Mouse (Mus musculus): ENCODE measurements around the gene Parp2.
"Not testable (repeated sequence)": the region's sequence is repeated elsewhere in the genome, so short reads cannot be mapped to it uniquely, and the experiment has no call there.

The Parp2 gene

GRCm38 (mm10) chr14:50807487-50808072, at the start of gene Parp2, which contains the start of gene Ccnb1ip1:
TSS of gene Parp2 (plus strand) at chr14:50807841.
TSS of gene Ccnb1ip1 (minus strand) at chr14:50807732.
- DNase-seq (ENCODE audit: extremely low read depth, low read depth, low spot score) = peak; percentile 82

DNA sequence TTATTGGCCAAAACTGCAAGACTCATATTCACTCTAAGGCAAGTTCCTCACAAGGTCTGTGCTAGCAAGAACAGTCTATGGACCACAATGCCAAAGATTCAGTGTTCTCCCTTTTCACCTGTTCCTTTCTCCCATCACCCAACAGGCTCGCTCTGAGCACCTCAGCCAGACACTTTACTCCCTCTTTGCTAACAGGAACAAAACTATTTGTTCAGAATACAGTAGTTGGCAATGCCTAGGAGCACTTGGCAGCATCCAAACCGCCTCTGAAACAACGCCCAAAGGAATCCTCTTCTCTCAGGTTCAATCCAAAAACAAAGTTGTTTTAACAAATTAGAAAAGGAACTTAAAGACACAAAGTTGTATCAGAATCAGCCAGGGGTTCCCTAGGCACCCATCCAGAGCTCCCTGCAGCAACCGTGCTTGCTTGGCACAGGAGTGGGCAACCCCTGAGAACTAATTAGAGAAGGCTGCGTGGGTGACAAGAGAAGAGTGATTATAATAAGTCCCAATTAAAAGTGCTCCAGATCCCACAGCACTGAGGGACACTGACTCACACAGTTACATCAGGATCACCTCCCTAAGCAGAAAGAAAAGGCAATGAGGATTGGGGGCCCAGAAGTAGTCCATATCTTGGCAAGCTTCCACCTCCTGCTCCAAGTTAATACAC, 49.1 kb upstream of the Parp2 start:
- no peak for DNase-seq (ENCODE audit: extremely low read depth, low read depth, low spot score)

DNA sequence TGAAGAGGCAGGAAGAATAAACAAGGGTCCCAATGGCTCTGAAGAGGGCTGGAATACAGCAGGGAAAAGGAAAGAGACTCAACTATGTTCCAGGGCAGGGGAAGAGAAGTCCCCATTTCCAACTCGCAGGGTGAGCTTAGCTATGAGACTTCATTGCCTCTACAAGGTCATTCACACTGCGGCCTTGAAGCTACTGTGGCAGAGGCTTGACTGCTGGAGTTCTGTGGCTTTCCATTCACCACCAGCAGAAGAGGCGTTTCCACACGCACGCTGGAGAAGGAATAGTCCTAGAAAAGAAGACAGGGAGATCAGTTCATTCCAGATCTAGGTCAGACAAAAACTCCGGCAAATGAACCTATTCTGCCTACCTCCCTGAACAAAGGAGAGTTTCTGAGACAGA, 41.9 kb upstream of the Parp2 start:
- no peak for DNase-seq (ENCODE audit: extremely low read depth, low read depth, low spot score)

GRCm38 (mm10) chr14:50771342-50771741, 36.3 kb upstream of the Parp2 start:
- DNase-seq (ENCODE audit: extremely low read depth, low read depth, low spot score) = no peak

DNA sequence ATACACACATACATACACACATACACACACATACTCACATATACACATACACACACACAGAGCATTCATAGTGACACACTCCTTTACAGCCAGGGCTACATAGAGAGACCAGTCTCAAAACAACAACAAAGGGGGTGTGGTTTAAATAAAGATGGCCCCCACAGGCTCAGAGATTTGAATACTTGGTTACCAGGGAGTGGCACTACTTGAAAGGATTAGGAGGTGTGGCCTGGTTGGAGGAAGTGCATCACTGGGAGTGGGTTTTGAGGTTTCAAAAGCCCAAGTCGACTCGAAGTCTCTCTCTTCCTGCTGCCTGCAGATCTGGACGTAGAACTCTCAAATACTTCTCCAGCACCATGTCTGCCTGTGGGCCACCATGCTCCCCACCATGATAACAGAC, 25.5 kb upstream of the Parp2 start:
- no peak for DNase-seq (ENCODE audit: extremely low read depth, low read depth, low spot score)

DNA sequence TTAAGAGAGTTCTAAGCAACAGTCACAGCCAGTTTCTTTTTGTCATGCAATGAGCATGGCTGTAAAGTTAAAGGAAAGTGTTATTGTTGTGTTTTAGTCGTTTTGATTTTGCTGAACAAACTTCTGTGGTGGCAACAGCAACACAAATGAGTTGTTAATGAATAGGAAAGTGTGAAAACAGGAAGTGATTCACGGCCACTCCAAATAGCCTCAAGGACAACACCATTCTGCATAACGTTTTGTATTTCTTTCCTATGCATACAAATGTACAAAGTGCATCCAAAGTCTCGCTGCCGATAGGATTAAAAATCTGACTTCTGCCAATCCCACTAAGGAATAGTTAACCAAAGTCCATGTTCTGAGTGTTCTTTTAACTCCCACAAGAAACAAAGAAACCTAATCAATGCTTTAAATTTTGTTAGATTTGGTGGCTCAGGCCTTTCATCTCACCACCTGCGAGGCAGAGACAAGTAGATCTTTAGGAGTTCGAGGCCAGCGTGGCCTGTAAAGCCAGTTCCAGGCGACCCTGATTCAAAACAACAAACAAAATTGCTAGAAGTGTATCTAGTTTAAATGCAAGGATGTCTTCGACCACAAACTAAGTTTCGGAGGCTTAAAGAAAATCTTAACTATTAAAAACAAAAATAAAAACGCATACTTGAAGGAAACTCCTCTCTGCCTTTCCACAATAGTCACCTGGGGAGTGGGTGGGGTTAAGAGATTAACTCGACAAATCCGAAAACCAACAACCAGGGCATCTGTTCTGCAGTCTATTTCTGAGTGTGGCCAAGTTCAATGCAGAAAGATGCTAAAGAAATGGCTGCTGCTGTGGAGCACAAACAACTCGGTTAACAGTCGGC, 23.0 kb upstream of the Parp2 start:
- no peak for DNase-seq (ENCODE audit: extremely low read depth, low read depth, low spot score)

- peak; percentile 19 for DNase-seq (ENCODE audit: extremely low read depth, low read depth, low spot score)
Measured at GRCm38 (mm10) chr14:50785251-50785637, 22.4 kb upstream of the Parp2 start, which contains the start of gene Ttc5. TSS of gene Ttc5 (minus strand) at chr14:50785519.

DNA sequence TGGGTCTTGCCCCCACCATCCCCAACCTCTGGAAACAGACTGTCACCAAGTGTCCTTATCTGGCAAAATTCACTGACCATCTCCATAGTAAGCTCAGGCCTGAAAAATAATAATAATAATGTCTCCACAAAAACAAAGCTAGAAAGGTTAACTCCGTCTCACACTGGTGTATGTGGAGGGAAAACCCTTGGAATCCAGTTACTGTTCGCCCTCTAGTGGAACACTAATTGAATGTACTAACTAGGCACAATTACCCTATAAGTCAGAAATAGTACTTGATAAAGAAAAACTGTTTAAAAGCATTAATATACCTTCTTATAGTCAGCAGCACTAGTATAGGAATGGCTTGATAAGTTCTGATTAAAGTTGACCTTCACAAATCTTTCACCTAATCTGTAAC, 19.5 kb upstream of the Parp2 start:
- DNase-seq (ENCODE audit: extremely low read depth, low read depth, low spot score) = no peak

DNA sequence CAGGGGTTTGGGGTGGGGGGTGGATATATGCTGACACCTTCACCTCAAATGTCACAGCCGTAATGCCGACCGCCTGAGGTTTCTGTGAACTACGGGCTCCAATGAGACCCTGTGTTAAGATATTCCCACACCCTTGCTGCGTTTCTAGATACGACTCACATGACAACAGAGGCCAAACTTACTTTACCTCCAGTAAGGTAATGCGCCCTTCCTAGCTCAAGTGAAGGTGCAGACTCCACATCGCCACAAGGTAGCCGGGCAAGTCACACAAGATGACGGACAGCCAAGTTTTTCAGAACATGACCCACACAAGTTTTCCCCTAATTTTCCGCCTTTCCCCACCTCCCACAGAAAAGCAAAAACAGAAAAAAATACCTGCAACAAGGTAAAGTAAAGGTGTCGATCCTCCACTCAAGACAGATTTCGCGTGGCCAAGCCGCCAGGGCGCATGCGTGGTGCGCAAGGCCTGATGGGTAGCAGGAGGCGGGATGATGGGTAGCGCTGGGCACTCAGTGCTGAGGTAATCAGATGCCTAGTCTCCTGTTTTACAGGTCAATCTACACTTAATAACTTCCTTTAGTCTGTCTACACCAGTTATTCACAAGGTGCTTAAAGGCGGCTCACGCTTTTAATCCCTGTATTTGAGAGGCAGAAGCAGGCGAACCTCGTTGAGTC, 12.2 kb upstream of the Parp2 start:
- no peak for DNase-seq (ENCODE audit: extremely low read depth, low read depth, low spot score)

GRCm38 (mm10) chr14:50795965-50796364, 11.7 kb upstream of the Parp2 start:
- DNase-seq (ENCODE audit: extremely low read depth, low read depth, low spot score) = no peak

DNA sequence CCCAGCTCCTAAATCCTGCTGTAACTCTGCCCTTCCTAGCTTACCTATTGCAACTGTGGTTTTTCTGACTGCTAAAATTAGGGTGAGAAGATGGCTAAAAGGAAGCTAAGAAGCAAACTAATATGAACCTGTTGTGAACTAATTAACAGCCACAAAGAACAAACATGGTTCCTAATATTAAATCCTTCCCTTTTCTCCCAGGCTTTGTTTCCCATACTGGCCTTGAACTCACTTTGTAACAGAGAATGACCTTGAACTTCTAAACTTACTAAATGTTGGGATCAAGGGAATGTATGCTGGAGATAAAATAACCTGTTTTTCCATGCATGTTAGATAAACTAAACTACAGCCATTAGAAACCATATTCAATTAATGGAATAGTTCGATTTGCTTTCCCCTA, 11.2 kb upstream of the Parp2 start:
- DNase-seq (ENCODE audit: extremely low read depth, low read depth, low spot score) = no peak

GRCm38 (mm10) chr14:50798512-50798911, 9.1 kb upstream of the Parp2 start:
- no peak for DNase-seq (ENCODE audit: extremely low read depth, low read depth, low spot score)

- DNase-seq (ENCODE audit: extremely low read depth, low read depth, low spot score) = no peak
Measured at GRCm38 (mm10) chr14:50799502-50800259, 8.0 kb upstream of the Parp2 start.

DNA sequence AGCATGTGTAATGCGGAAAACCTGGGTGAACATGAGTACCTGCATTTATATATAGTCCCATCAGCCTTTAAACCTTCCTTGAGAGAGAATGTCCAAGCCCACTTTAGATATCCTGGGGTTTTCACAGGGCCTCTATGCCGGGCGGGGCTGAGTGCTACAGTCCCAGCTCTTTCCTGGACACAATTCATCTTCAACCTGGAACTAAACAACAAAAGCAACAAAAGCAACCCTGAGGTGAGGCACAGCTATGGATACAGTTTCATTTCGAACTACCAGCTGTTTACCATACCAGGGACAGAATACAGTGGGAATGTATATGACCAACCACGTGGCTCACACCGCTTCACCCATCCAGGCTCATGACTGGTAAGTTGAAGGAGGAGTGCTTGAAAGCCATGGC, 5.2 kb upstream of the Parp2 start:
- no peak for DNase-seq (ENCODE audit: extremely low read depth, low read depth, low spot score)

GRCm38 (mm10) chr14:50802843-50803562, 4.6 kb upstream of the Parp2 start:
- DNase-seq (ENCODE audit: extremely low read depth, low read depth, low spot score) = no peak

GRCm38 (mm10) chr14:50804683-50805082, 3.0 kb upstream of the Parp2 start:
- no peak for DNase-seq (ENCODE audit: extremely low read depth, low read depth, low spot score)

DNA sequence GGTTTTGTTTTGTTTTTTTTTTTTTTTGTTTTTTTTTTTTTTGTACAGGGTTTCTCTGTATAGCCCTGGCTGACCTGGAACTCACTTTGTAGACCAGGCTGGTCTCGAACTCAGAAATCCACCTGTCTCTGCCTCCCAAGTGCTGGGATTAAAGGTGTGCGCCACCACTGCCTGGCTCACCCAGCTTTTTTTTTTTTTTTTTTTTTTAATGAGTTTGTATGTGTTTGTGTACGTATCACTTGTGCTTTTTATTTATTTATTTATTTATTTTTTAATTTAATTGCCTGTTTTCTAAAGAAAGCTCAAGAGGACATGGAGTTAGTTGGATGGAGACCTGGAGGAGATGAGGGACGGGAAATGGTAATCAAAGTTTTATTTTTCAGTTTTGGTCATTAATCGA, 1.2 kb upstream of the Parp2 start:
- DNase-seq (ENCODE audit: extremely low read depth, low read depth, low spot score) = not testable (repeated sequence)

- no peak for DNase-seq (ENCODE audit: extremely low read depth, low read depth, low spot score)
Measured at GRCm38 (mm10) chr14:50813060-50813459, 5.4 kb downstream of the Parp2 start.

DNA sequence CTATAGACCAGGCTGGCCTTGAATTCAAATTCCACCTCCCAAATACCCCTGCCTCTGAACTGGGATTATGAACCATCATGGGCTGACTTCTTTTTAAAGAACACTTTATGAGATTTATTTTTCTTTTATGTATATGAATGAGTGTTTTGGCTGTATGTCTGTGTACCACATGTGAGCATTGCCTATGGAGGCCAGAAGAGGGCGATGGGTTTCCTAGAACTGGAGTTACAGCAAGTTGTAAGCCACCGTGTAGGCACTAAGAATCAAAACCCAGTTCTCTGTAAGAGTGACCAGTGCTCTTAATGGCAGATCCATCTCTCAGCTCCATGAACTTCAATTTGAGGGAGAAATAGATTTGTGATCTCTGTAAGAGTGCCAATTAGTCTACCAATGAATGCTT, 15.6 kb downstream of the Parp2 start:
- no peak for DNase-seq (ENCODE audit: extremely low read depth, low read depth, low spot score)

- DNase-seq (ENCODE audit: extremely low read depth, low read depth, low spot score) = no peak
Measured at GRCm38 (mm10) chr14:50824219-50824618, 16.6 kb downstream of the Parp2 start.

Measured in fat pad, adult 2 months (tissue).